Mouse (Mus musculus): Measurements from ENCODE around the gene Rarres1.

Gene Rarres1

DNA sequence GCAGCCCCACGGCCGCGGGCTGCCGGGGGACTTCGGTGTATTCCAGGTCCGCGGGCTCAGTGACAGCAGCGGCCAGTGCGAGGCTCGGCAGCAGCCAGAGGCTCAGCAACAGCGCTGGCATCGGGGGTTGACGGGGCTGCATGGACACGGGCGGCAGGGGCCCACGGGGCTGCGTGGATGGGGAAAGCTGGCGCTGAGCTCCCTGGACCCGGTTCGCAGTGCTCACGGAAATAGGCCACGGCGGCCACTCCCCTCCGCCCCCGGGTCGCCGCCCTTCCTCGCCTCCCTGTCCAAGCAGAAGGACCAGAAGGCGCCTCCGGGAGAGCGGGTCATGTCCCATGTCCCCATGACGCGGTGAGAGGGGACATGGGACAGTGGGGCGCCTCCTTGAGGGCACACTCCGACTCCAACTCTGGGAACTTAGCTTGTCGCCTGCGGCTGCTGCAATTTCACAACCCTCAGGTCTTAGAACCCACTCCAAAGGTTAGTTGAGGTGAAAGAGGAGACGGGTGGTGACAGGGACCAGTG, at the start of gene Rarres1:
TSS of gene Rarres1 (minus strand) at position 250 of the 528 bp plus-strand sequence.
- peaks cover 8% of the 10 kb centered on the region for H3K4me1 ChIP-seq (replicated peaks; ENCODE audit: low read depth, low read length)
- H3K4me3 ChIP-seq (replicated peaks; ENCODE audit: low read length): peak within 1 kb of the TSS; percentile 79
- no peaks in the 10 kb centered on the region for H3K9me3 ChIP-seq (ENCODE audit: low read length)
- H3K27me3 ChIP-seq (ENCODE audit: insufficient read depth, low read length): peaks cover 51% of the 10 kb centered on the region
- TF ChIP-seq POU5F1 (IDR thresholded peaks at IDR 0.05; ENCODE audit: borderline replicate concordance, low read length): no peak
- TF ChIP-seq CTCF (conservative IDR thresholded peaks at IDR 0.05; ENCODE audit: low read length): no peak
- TF ChIP-seq NANOG (IDR thresholded peaks at IDR 0.05; ENCODE audit: borderline replicate concordance, low read length): no peak
- no peaks in the 10 kb centered on the region for H3K36me3 ChIP-seq (ENCODE audit: insufficient read depth, low read length)

DNA sequence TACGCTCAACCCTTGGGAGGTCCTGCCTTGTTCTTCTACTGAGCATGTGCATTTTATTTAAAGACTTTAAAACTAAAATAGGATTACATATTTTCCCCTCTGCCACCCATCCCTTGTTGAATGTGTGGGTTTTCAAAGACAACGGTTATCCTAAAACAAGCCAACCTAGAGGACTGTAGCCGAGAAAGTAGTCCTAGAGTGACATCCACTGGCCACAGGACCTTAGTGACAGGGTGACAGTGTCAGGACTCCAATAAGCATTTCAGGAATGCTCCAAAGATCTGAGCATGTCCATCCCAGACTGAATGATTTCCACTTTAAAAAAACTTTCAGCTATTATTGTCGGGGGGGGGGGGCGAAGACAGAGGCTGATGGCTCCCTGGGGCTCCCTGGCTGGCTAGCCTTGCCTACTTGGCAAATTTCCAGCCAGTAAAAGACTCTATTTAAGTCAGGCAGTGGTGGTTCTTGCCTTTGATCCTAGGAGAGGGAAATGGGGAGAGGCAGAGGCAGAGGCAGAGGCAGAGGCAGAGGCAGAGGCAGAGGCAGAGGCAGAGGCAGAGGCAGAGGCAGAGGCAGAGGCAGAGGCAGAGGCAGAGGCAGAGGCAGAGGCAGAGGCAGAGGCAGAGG, 49.5 kb upstream of the Rarres1 start:
- H3K4me3 ChIP-seq (replicated peaks; ENCODE audit: low read length): no peak overlapping the region
- no peaks in the 10 kb centered on the region for H3K36me3 ChIP-seq (ENCODE audit: insufficient read depth, low read length)
- TF ChIP-seq NANOG (IDR thresholded peaks at IDR 0.05; ENCODE audit: borderline replicate concordance, low read length) (no peak), POU5F1 (IDR thresholded peaks at IDR 0.05; ENCODE audit: borderline replicate concordance, low read length) (no peak), CTCF (conservative IDR thresholded peaks at IDR 0.05; ENCODE audit: low read length) (no peak)
- H3K4me1 ChIP-seq (replicated peaks; ENCODE audit: low read depth, low read length): no peaks in the 10 kb centered on the region
- peaks cover 13% of the 10 kb centered on the region; the same call in 1 of the 2 replicates for H3K27me3 ChIP-seq (ENCODE audit: insufficient read depth, low read length)
- no peaks in the 10 kb centered on the region for H3K9me3 ChIP-seq (ENCODE audit: low read length)

DNA sequence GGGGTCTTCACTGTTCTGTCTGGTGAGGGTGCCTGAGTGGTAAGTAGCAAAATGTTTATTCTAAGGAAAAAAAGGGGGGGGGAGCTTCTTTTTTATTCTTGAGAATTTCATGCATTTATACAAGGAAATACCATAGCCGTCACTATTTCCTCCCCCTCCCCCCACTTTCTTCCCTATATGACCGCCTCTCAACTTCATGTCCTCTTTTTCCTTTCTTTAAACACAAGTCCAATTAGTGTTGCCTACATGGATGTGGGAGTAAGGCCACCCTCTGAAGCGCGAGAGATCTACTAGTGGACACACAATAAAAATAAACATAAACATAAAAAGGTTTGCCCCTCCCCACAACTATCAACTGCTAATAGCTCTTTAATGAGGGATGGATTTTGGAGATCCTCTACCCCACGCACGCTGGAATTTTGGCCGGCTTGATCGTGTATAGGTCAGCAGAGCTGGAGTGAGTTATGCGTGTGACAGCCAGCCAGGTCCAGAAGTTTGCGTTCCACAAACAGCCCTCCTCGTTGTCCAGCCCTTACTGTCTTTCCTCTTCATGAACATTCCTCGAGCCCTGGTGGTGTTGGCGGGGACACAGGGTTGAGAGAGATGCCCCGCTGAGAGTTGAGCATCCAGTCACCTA, 42.5 kb upstream of the Rarres1 start:
- Histone ChIP-seq H3K9me3 (ENCODE audit: low read length) (no peaks in the 10 kb centered on the region), H3K4me1 (replicated peaks; ENCODE audit: low read depth, low read length) (peaks cover 19% of the 10 kb centered on the region), H3K36me3 (ENCODE audit: insufficient read depth, low read length) (no peaks in the 10 kb centered on the region), H3K4me3 (replicated peaks; ENCODE audit: low read length) (peak overlapping the region; percentile 57), H3K27me3 (ENCODE audit: insufficient read depth, low read length) (peaks cover 9% of the 10 kb centered on the region)
- TF ChIP-seq CTCF (conservative IDR thresholded peaks at IDR 0.05; ENCODE audit: low read length) (no peak), POU5F1 (IDR thresholded peaks at IDR 0.05; ENCODE audit: borderline replicate concordance, low read length) (no peak), NANOG (IDR thresholded peaks at IDR 0.05; ENCODE audit: borderline replicate concordance, low read length) (no peak)

DNA sequence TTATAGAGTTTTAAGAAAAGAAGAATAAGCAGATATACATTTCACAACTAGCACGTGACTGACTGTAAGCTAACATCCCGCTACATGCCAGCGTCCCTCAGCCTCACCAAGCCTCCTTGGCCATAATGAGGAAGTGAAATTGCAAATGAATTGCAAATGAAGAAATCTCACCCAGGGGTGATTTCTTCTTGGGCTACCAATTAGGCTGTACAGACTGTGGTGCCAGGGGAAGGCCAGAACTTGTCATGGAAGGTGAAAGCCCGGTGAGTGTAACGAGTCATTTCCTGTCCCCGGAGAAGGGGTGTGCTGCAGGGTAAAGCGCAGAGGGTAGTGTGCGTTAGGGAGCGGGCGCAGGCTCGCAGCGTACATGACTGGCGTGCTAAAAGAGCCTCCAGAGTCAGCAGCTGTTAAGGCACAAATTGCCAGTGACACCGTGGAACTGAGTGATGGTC, 41.9 kb upstream of the Rarres1 start:
- Histone ChIP-seq H3K4me3 (replicated peaks; ENCODE audit: low read length) (no peak overlapping the region), H3K4me1 (replicated peaks; ENCODE audit: low read depth, low read length) (peaks cover 19% of the 10 kb centered on the region), H3K9me3 (ENCODE audit: low read length) (no peaks in the 10 kb centered on the region), H3K27me3 (ENCODE audit: insufficient read depth, low read length) (peaks cover 9% of the 10 kb centered on the region), H3K36me3 (ENCODE audit: insufficient read depth, low read length) (no peaks in the 10 kb centered on the region)
- TF ChIP-seq POU5F1 (IDR thresholded peaks at IDR 0.05; ENCODE audit: borderline replicate concordance, low read length) (no peak), NANOG (IDR thresholded peaks at IDR 0.05; ENCODE audit: borderline replicate concordance, low read length) (no peak), CTCF (conservative IDR thresholded peaks at IDR 0.05; ENCODE audit: low read length) (no peak)

DNA sequence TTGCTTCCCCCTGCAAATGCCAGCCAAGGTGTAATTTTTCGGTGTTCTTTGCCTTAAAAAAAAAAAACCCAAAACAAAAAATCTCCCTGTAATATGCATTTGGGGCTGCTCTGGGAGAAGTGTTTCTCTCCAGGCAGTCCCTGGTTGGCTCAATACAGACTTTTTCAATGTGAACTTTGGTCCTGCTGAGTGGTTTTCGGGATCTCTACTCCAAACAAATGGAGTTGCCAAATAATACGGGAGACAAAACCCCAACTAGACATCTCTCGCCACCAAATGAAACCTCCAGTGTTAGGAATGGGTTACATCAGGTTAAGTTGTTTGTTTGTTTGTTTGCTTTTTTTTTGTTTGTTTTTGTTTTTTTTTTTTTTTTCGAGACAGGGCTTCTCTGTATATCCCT, 39.9 kb upstream of the Rarres1 start:
- peaks cover 9% of the 10 kb centered on the region for H3K27me3 ChIP-seq (ENCODE audit: insufficient read depth, low read length)
- H3K9me3 ChIP-seq (ENCODE audit: low read length): no peaks in the 10 kb centered on the region
- H3K4me3 ChIP-seq (replicated peaks; ENCODE audit: low read length): no peak overlapping the region
- H3K36me3 ChIP-seq (ENCODE audit: insufficient read depth, low read length): no peaks in the 10 kb centered on the region
- H3K4me1 ChIP-seq (replicated peaks; ENCODE audit: low read depth, low read length): peaks cover 19% of the 10 kb centered on the region
- TF ChIP-seq POU5F1 (IDR thresholded peaks at IDR 0.05; ENCODE audit: borderline replicate concordance, low read length) (no peak), CTCF (conservative IDR thresholded peaks at IDR 0.05; ENCODE audit: low read length) (no peak), NANOG (IDR thresholded peaks at IDR 0.05; ENCODE audit: borderline replicate concordance, low read length) (no peak)

DNA sequence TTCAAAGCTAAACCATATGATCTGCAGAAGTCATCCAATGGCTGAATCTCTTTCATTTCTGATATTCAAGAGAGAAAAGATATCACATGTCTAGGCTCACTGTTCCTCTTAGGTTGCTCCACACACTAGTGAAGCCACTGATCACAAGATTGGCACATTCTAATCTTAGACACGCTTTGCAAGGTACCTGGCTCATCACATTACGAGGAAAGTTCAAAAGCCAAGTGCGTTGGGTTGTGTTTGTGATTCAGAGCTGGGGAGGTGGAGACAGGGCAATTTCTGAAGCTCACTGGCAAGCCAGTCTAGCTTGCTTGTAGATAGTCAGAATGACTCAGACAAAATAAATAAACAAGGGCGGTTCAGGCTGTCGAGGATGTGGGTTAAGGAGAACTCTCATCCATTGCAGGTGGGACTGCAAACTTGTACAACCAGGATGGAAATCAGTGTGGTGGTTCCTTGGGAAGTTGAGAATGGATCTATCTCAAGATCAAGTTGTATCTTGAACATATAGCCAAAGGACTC, 38.7 kb upstream of the Rarres1 start:
- H3K4me1 ChIP-seq (replicated peaks; ENCODE audit: low read depth, low read length): peaks cover 19% of the 10 kb centered on the region
- TF ChIP-seq CTCF (conservative IDR thresholded peaks at IDR 0.05; ENCODE audit: low read length): no peak
- no peak for TF ChIP-seq NANOG (IDR thresholded peaks at IDR 0.05; ENCODE audit: borderline replicate concordance, low read length)
- no peak for TF ChIP-seq POU5F1 (IDR thresholded peaks at IDR 0.05; ENCODE audit: borderline replicate concordance, low read length)

DNA sequence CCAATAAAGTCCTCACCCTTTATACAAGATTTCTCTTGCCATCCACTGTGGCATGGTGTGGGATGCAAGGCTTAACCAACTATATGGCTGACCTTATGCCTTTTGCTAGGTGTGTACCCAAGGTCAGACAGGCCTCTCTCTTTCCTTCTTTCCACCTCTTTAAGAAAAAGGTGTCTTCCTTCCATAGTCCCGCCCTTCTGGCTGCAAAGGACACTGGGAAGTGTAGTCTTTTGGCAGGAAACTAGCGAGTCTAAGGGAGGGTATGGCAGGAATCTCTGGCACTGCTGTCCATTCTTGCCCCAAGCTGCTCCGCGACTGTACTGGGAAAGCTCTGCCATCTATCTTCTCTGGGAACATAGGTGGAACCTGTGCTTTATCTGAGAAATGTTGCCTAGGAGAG, 38.0 kb upstream of the Rarres1 start:
- TF ChIP-seq NANOG (IDR thresholded peaks at IDR 0.05; ENCODE audit: borderline replicate concordance, low read length) (no peak), POU5F1 (IDR thresholded peaks at IDR 0.05; ENCODE audit: borderline replicate concordance, low read length) (no peak), CTCF (conservative IDR thresholded peaks at IDR 0.05; ENCODE audit: low read length) (no peak)
- Histone ChIP-seq H3K9me3 (ENCODE audit: low read length) (no peaks in the 10 kb centered on the region), H3K36me3 (ENCODE audit: insufficient read depth, low read length) (no peaks in the 10 kb centered on the region), H3K27me3 (ENCODE audit: insufficient read depth, low read length) (peaks cover 6% of the 10 kb centered on the region), H3K4me3 (replicated peaks; ENCODE audit: low read length) (0 out of 2 replicates have a peak overlapping the region, but pooled peaks have one; percentile 7), H3K4me1 (replicated peaks; ENCODE audit: low read depth, low read length) (peaks cover 16% of the 10 kb centered on the region)

More for the DNA sequence above, 38.7 kb upstream of the Rarres1 start:
- Histone ChIP-seq H3K9me3 (ENCODE audit: low read length) (no peaks in the 10 kb centered on the region), H3K36me3 (ENCODE audit: insufficient read depth, low read length) (no peaks in the 10 kb centered on the region), H3K27me3 (ENCODE audit: insufficient read depth, low read length) (peaks cover 9% of the 10 kb centered on the region), H3K4me3 (replicated peaks; ENCODE audit: low read length) (no peak overlapping the region)

DNA sequence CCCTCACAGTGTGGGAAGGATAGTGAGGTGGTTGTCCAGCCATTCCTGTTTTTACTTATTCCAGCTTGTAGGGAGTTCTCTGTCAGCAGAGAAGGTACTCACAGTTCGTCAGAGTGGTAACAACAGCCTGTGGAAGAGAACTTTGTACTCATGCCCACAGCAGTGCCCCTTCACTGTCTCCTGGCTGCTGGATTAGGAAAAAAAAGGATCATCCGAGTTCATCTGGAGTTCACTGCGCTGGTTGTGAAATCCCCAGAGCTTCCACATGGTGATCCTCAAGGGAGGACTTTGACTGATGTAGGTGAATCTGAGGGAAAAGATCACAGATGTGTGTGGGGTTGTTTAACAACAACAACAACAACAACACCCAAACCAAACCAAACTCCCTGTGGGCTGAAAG, 35.9 kb upstream of the Rarres1 start:
- H3K9me3 ChIP-seq (ENCODE audit: low read length): no peaks in the 10 kb centered on the region
- H3K4me3 ChIP-seq (replicated peaks; ENCODE audit: low read length): no peak overlapping the region
- H3K4me1 ChIP-seq (replicated peaks; ENCODE audit: low read depth, low read length): peaks cover 7% of the 10 kb centered on the region
- H3K27me3 ChIP-seq (ENCODE audit: insufficient read depth, low read length): peaks cover 4% of the 10 kb centered on the region
- no peaks in the 10 kb centered on the region for H3K36me3 ChIP-seq (ENCODE audit: insufficient read depth, low read length)
- TF ChIP-seq POU5F1 (IDR thresholded peaks at IDR 0.05; ENCODE audit: borderline replicate concordance, low read length) (no peak), NANOG (IDR thresholded peaks at IDR 0.05; ENCODE audit: borderline replicate concordance, low read length) (no peak)

Measured in E14TG2a.4 (cell line).